Mouse (Mus musculus) liver, postnatal 0 days (tissue): Measurements from ENCODE around the gene Fga. TPM values are rescaled to one million over a fixed set of nuclear protein-coding genes. Genes with fewer than 3 reads are reported as not detected.

Source experiments
- ATAC-seq: fragments of 200-750 bp; cut with Nextera tagmentation; 2 replicates; pipeline ENCODE4 v1.8.0; 2017; ENCODE audit warnings: mild to moderate bottlenecking, moderate library complexity
- DNase-seq: peaks from one replicate; pipeline ENCODE4 v3.0.0-alpha.2; 2016
- H3K27ac ChIP-seq: fragments of 300-500 bp; sonication (generic); 2 replicates; pipeline ENCODE4 v1.5.1; 2014; ENCODE audit warnings: antibody characterized with exemption, moderate library complexity, mild to moderate bottlenecking, low read depth
- H3K27me3 ChIP-seq: fragments of 300-500 bp; sonication (generic); 2 replicates; pipeline ENCODE4 v1.6.1; 2014; ENCODE audit warnings: low read length, control low read depth, mixed read lengths; ENCODE audit not compliant: insufficient read depth
- H3K36me3 ChIP-seq: fragments of 300-500 bp; sonication (generic); replicated peaks from 2 replicates; pipeline ENCODE4 v1.6.1; 2014; ENCODE audit warnings: mild to moderate bottlenecking, control low read depth, low read length, moderate library complexity, mixed read lengths; ENCODE audit not compliant: insufficient read depth
- H3K4me1 ChIP-seq: fragments of 300-500 bp; sonication (generic); 2 replicates; pipeline ENCODE4 v1.6.1; 2014; ENCODE audit warnings: antibody characterized with exemption, mild to moderate bottlenecking, control low read depth; ENCODE audit not compliant: insufficient read depth
- H3K4me2 ChIP-seq: fragments of 300-500 bp; sonication (generic); 2 replicates; pipeline ENCODE4 v1.6.1; 2014; ENCODE audit warnings: low read depth, mild to moderate bottlenecking, low read length, moderate library complexity, mixed read lengths
- H3K4me3 ChIP-seq: fragments of 300-500 bp; sonication (generic); 2 replicates; pipeline ENCODE4 v1.5.1; 2014; ENCODE audit warnings: low read depth, low read length
- H3K9ac ChIP-seq: fragments of 300-500 bp; sonication (generic); replicated peaks from 2 replicates; pipeline ENCODE4 v1.6.1; 2014; ENCODE audit warnings: mild to moderate bottlenecking, moderate library complexity
- H3K9me3 ChIP-seq: fragments of 300-500 bp; sonication (generic); 2 replicates; pipeline ENCODE4 v1.6.1; 2016; ENCODE audit warnings: mild to moderate bottlenecking, control low read depth, low read length, mixed read lengths
- CTCF ChIP-seq: sonication (generic); IDR thresholded peaks from 2 replicates; pipeline ENCODE4 v1.5.1; 2016; ENCODE audit warnings: antibody characterized with exemption, low read depth
- EP300 ChIP-seq: IDR thresholded peaks from 2 replicates; pipeline ENCODE4 v1.6.1; 2016; ENCODE audit warnings: antibody characterized with exemption, low read depth, mild to moderate bottlenecking
- WGBS: fragments of 180-500 bp; shearing (Covaris S2); extraction: QIAGEN DNeasy Blood & Tissue Kit; methylation state at CpG from one replicate; pipeline ENCODE4 v1.1.7; 2014; ENCODE audit not compliant: insufficient replicate concordance; 5-methylcytosine and 5-hydroxymethylcytosine counted together
- polyA plus RNA-seq: library from polyadenylated mRNA; unstranded; fragments of >200 nt; fragmentation: Nextera tagmentation; extraction: Ambion mirVana; gene quantifications from 2 replicates; pipeline ENCODE4 v1.2.1, GENCODE M21; 2015

Gene Fga
- polyA plus RNA-seq, result 4,366 and 4,944 TPM in 2 replicates

DNA sequence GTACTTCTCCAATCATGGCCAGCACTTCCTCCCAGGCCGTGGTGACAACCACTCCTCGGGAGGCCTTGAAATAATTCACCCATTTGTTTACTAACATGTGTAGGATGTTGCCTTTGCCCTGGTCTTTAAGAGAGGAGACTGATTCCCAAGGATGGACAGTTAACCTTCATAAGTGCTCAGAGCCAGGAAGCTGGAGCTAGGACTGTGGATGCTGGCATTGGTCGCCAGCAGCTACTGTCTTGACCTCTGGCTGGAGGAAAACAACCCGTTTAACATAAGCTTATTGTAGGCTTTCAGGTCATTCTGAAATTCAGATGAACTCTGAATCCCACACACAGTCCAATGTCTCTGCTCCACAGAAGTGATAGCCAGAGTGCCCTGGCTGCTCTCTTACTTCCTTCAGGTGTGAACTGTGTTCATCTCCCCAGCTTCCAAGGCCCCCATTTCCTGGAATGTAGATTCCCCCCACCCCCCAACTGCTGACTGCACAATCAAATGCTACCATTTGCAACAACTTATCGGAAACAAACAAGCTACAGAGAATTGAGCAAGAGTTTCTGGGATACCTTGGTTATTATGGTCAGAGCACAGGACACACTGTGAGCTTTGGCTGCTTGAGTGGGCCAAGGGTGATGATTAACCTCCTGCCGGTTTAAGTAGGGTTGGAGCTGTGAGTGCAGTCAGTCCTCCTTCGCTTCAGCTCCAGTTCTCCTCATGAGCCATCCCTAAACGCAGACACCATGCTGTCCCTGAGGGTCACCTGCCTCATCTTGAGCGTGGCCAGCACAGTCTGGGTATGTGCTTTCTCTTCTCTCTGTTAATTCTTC lies at the start of gene Fga:
TSS of gene Fga (plus strand) at position 602 of the 827 bp plus-strand sequence.
- DNase-seq, result peak; percentile 70
- no peaks in the 10 kb centered on the region for H3K27me3 ChIP-seq
- H3K27ac ChIP-seq, result peak within 1 kb of the TSS; percentile 93
- H3K9me3 ChIP-seq, result no peaks in the 10 kb centered on the region
- ATAC-seq, result peak; percentile 96
- peak within 1 kb of the TSS; percentile 42 for H3K4me2 ChIP-seq
- H3K9ac ChIP-seq, result peak within 1 kb of the TSS; percentile 67
- WGBS, result 51% methylated on average over 9 of the region's 9 CpGs
- TF ChIP-seq CTCF (no peak), EP300 (peak; percentile 88)
- no peaks in the 10 kb centered on the region for H3K36me3 ChIP-seq
- no peaks in the 10 kb centered on the region; the same call in 1 of the 2 replicates for H3K4me1 ChIP-seq
- peak within 1 kb of the TSS; percentile 47 for H3K4me3 ChIP-seq

DNA sequence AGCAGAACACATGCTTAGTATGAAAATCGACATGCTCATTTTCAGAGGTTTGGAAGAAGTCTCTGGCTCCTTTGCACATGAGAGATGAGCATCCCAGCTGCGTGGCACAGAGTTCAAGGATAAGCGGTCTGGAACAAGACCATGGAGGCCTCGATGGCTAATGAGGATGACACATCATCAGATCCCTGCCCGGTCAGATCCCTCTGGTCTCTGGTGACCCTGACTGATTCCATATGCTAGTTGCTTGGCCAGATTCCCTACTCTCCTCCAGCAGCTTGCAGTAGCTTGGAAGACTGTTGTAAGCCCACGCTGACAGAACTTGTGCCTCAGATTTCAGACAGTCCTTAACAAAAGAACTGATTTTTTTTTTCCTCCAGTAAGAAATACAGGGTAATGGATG lies 45.1 kb upstream of the Fga start:
- H3K4me1 ChIP-seq, result no peaks in the 10 kb centered on the region
- H3K4me2 ChIP-seq, result no peak overlapping the region
- DNase-seq (no peak), ATAC-seq (no peak)
- H3K9me3 ChIP-seq, result no peaks in the 10 kb centered on the region
- WGBS, result 69% methylated on average over 6 of the region's 6 CpGs
- H3K4me3 ChIP-seq, result no peak overlapping the region
- H3K9ac ChIP-seq, result no peak overlapping the region
- no peak overlapping the region for H3K27ac ChIP-seq
- H3K27me3 ChIP-seq, result no peaks in the 10 kb centered on the region
- no peak for TF ChIP-seq EP300
- TF ChIP-seq CTCF, result no peak
- no peaks in the 10 kb centered on the region for H3K36me3 ChIP-seq

DNA sequence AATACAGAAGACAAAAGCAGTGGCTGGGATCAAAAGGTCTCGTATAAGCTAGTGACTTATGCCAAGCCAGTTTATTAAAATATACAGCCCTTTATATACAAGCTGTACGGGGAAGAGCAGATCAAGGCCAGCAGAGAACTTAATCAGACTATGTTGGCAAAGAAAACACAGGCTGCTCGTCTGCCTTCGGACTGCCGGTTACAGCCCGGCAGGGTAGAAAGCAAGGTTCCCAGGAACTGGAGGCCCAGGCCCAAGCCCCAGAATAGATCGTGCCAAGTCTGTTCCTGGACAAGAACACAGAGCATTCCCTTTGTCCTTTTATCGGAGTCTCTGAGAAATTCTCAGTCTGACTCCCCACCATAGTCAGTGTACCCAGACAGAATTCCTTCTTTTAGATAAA lies 44.0 kb upstream of the Fga start:
- Histone ChIP-seq H3K27ac (no peak overlapping the region), H3K9ac (no peak overlapping the region), H3K4me3 (no peak overlapping the region), H3K36me3 (no peaks in the 10 kb centered on the region), H3K9me3 (no peaks in the 10 kb centered on the region), H3K27me3 (no peaks in the 10 kb centered on the region), H3K4me2 (no peak overlapping the region), H3K4me1 (no peaks in the 10 kb centered on the region)
- no peak for TF ChIP-seq EP300
- no peak for ATAC-seq
- DNase-seq, result no peak
- WGBS, result 74% methylated on average over 8 of the region's 8 CpGs

DNA sequence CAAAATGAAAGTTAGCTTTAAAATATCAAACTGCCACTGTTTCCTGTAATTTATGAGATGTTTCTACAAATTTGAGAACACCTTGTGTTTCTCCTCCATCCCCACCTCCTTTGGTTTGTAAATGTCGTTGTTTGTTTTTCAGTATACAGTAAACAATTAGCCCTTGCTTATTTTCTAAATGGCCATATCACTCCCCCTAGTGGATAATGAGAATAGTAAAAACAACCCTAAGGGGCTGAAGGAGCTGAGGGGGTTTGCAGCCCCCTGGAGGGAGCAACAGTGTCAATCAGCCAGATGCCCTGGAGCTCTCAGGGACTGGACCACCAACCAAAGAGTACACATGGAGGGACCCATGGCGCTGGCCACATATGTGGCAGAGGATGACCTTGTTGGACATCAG lies 41.0 kb upstream of the Fga start:
- ATAC-seq (no peak), DNase-seq (no peak)
- 67% methylated on average over 2 of the region's 2 CpGs for WGBS
- no peaks in the 10 kb centered on the region for H3K27me3 ChIP-seq
- H3K4me2 ChIP-seq, result no peak overlapping the region
- H3K4me1 ChIP-seq, result no peaks in the 10 kb centered on the region
- H3K4me3 ChIP-seq, result no peak overlapping the region
- TF ChIP-seq EP300 (no peak), CTCF (peak; percentile 33)
- H3K9ac ChIP-seq, result no peak overlapping the region
- H3K36me3 ChIP-seq, result no peaks in the 10 kb centered on the region
- H3K9me3 ChIP-seq, result no peaks in the 10 kb centered on the region
- H3K27ac ChIP-seq, result no peak overlapping the region

DNA sequence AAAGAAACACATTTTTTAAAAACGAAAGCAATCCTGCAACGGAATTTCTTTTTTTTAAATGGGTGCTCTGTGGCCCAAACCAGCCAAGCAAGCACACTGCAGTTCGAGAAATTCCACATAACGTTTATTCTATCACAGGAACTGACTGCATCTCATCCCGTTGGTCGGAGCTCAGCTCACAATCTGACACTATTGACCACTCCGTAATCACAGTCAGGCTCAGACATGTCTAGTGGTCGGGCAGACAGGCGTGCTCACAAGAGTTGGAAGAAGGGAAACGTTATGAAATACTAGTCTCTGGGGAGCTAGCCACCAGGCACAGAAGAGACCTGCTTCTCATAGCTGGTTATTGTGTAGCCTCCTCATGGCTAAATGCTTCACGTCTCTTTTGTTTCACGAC lies 33.9 kb upstream of the Fga start:
- Histone ChIP-seq H3K9ac (no peak overlapping the region), H3K4me1 (peaks cover 6% of the 10 kb centered on the region), H3K27ac (no peak overlapping the region), H3K4me3 (no peak overlapping the region), H3K4me2 (no peak overlapping the region), H3K36me3 (no peaks in the 10 kb centered on the region), H3K27me3 (no peaks in the 10 kb centered on the region), H3K9me3 (no peaks in the 10 kb centered on the region)
- WGBS, result 74% methylated on average over 12 of the region's 12 CpGs
- no peak for TF ChIP-seq EP300
- no peak for TF ChIP-seq CTCF
- no peak for ATAC-seq
- no peak for DNase-seq

DNA sequence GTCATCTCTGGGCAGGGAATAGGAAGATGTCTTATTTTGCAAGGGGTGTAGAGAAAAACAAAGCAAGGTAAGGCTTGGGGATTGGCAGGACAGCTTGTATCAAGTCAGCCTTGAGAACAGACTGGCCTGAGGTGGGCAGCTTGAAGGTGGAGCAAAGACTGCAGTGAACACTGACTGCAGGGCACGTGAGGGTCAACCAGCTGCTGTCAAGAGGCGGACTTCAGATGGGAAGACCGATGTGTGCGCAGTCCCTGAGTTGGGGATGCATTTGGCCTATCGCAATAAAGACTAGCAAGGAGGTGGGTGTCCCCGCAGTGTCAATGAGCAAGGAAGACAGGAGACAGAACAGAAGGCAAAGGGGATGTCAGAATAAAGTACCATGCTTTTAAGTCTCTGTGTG lies 32.9 kb upstream of the Fga start:
- no peak overlapping the region for H3K4me3 ChIP-seq
- no peak overlapping the region for H3K27ac ChIP-seq

More for the DNA sequence above, 32.9 kb upstream of the Fga start:
- 81% methylated on average over 6 of the region's 6 CpGs for WGBS
- Histone ChIP-seq H3K36me3 (no peaks in the 10 kb centered on the region), H3K9me3 (no peaks in the 10 kb centered on the region), H3K4me1 (peaks cover 6% of the 10 kb centered on the region), H3K4me2 (no peak overlapping the region), H3K27me3 (no peaks in the 10 kb centered on the region), H3K9ac (no peak overlapping the region)
- ATAC-seq (no peak), DNase-seq (no peak)
- no peak for TF ChIP-seq EP300
- no peak for TF ChIP-seq CTCF
